Mouse (Mus musculus) embryonic fibroblast, embryonic 13.5 days (primary cell): ENCODE data around the gene Zbtb42.

ENCODE experiments used
- CTCF ChIP-seq: IDR thresholded peaks from 2 replicates; pipeline ENCODE4 v1.5.1; 2011; ENCODE audit warnings: mild to moderate bottlenecking, control low read depth, low read length, moderate library complexity, borderline replicate concordance; ENCODE audit not compliant: insufficient read depth
- POLR2A ChIP-seq: IDR thresholded peaks from 2 replicates; pipeline ENCODE4 v1.6.1; 2011; ENCODE audit warnings: low read depth, mild to moderate bottlenecking, control low read depth, low read length, moderate library complexity

DNA sequence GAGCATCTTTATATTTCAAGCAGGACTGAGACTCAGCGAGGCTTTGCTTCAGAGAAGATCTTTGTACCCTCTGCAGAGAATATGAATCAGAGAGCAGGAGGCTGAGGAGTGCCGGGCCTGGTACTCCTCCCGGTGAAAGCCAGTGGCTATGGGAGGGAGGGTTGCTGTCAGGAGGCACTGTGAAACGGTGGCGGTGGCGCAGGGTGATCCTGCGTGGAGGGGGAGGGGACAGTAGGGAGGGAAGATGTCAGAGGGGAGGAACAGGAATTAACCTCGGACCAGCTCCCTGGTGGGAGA lies 28.9 kb downstream of the Zbtb42 start:
- TF ChIP-seq CTCF (no peak), POLR2A (no peak)
